Mouse (Mus musculus) megakaryocyte-erythroid progenitor cell, adult 5-6 weeks (primary cell): Measurements from ENCODE around the gene Smok3a. TPM values are rescaled to one million over a fixed set of nuclear protein-coding genes. Genes with fewer than 3 reads are reported as not detected.

Experiments used
- ATAC-seq: replicated peaks from 2 replicates; pipeline ENCODE4 v1.8.0; 2016; ENCODE audit warnings: mild to moderate bottlenecking, inconsistent platforms; ENCODE audit not compliant: severe bottlenecking, poor library complexity, low FRiP score, low TSS enrichment
- total RNA-seq, 2 experiments: library from RNA; stranded (forward) in 1 of 2; stranded (reverse) in 1 of 2; fragments of 200-1000, 215-1000 nt in 1 of 2; fragments of >200 nt in 1 of 2; fragmentation: Nextera tagmentation in 1 of 2; gene quantifications; 2 replicates each; pipeline ENCODE4 v1.2.3; 2014 to 2017

The Smok3a gene
- total RNA-seq, 2 experiments from 2014 or later = not detected

- ATAC-seq = no peak
Observed at GRCm38 (mm10) chr5:138083936-138084335, 62.9 kb downstream of the Smok3a start.

Other genes with a start within 250 kb of the Smok3a start
- gene Ppp1r35, start 242.4 kb upstream of the Smok3a start, total RNA-seq (2014; fragmentation: Nextera tagmentation) = 40.6 and 60.7 TPM in 2 replicates
- gene Ppp1r35, start 242.4 kb upstream of the Smok3a start, total RNA-seq (2017) = 30.0 and 60.2 TPM in 2 replicates
- 59.2 and 84.0 TPM in 2 replicates for gene Mepce, start 233.6 kb upstream of the Smok3a start, total RNA-seq (2014; fragmentation: Nextera tagmentation)
- 22.0 and 26.7 TPM in 2 replicates for gene Mepce, start 233.6 kb upstream of the Smok3a start, total RNA-seq (2017)
- 4.2 and 5.5 TPM in 2 replicates for gene Zcwpw1, start 233.5 kb upstream of the Smok3a start, total RNA-seq (2014; fragmentation: Nextera tagmentation)
- 7.8 and 18.7 TPM in 2 replicates for gene Zcwpw1, start 233.5 kb upstream of the Smok3a start, total RNA-seq (2017)
- gene Pilra, start 185.0 kb upstream of the Smok3a start, total RNA-seq (2014; fragmentation: Nextera tagmentation) = 6.5 TPM in 1 of 2 replicates, not detected in the other
- gene Pilra, start 185.0 kb upstream of the Smok3a start, total RNA-seq (2017) = not detected in 2 replicates
- not detected in 2 replicates for gene Pilrb1, start 163.2 kb upstream of the Smok3a start, total RNA-seq (2014; fragmentation: Nextera tagmentation)
- gene Pilrb1, start 163.2 kb upstream of the Smok3a start, total RNA-seq (2017) = not detected in 2 replicates
- 1.5 TPM in 1 of 2 replicates, not detected in the other for gene Pilrb2, start 149.4 kb upstream of the Smok3a start, total RNA-seq (2014; fragmentation: Nextera tagmentation)
- gene Pilrb2, start 149.4 kb upstream of the Smok3a start, total RNA-seq (2017) = not detected in 2 replicates
- gene Cyp3a13, start 99.6 kb upstream of the Smok3a start, total RNA-seq (2014; fragmentation: Nextera tagmentation) = not detected in 2 replicates
- not detected in 2 replicates for gene Cyp3a13, start 99.6 kb upstream of the Smok3a start, total RNA-seq (2017)
- gene Gjc3, start 58.2 kb upstream of the Smok3a start, total RNA-seq (2014; fragmentation: Nextera tagmentation) = not detected in 2 replicates
- gene Gjc3, start 58.2 kb upstream of the Smok3a start, total RNA-seq (2017) = not detected in 2 replicates
- gene Azgp1, start 39.7 kb upstream of the Smok3a start, total RNA-seq (2014; fragmentation: Nextera tagmentation) = not detected in 2 replicates
- gene Azgp1, start 39.7 kb upstream of the Smok3a start, total RNA-seq (2017) = not detected in 2 replicates
- gene Smok3b, start 168 bp downstream of the Smok3a start, total RNA-seq (2014; fragmentation: Nextera tagmentation) = not detected in 2 replicates
- not detected in 2 replicates for gene Smok3b, start 168 bp downstream of the Smok3a start, total RNA-seq (2017)
- gene Smok3c, start 31.9 kb downstream of the Smok3a start, total RNA-seq (2014; fragmentation: Nextera tagmentation) = not detected in 2 replicates
- not detected in 2 replicates for gene Smok3c, start 31.9 kb downstream of the Smok3a start, total RNA-seq (2017)
- 40.3 and 41.1 TPM in 2 replicates for gene Zkscan1, start 63.8 kb downstream of the Smok3a start, total RNA-seq (2014; fragmentation: Nextera tagmentation)
- 38.0 and 44.5 TPM in 2 replicates for gene Zkscan1, start 63.8 kb downstream of the Smok3a start, total RNA-seq (2017)
- 14.4 and 18.0 TPM in 2 replicates for gene Zscan21, start 95.6 kb downstream of the Smok3a start, total RNA-seq (2014; fragmentation: Nextera tagmentation)
- 10.8 and 16.5 TPM in 2 replicates for gene Zscan21, start 95.6 kb downstream of the Smok3a start, total RNA-seq (2017)
- 7.3 and 7.5 TPM in 2 replicates for gene Zfp113, start 134.5 kb downstream of the Smok3a start, total RNA-seq (2014; fragmentation: Nextera tagmentation)
- 7.8 and 10.9 TPM in 2 replicates for gene Zfp113, start 134.5 kb downstream of the Smok3a start, total RNA-seq (2017)
- gene Cops6, start 139.8 kb downstream of the Smok3a start, total RNA-seq (2014; fragmentation: Nextera tagmentation) = 81.1 and 121 TPM in 2 replicates
- gene Cops6, start 139.8 kb downstream of the Smok3a start, total RNA-seq (2017) = 51.6 and 66.1 TPM in 2 replicates
- gene Ap4m1, start 150.7 kb downstream of the Smok3a start, total RNA-seq (2014; fragmentation: Nextera tagmentation) = 37.3 and 53.0 TPM in 2 replicates
- gene Ap4m1, start 150.7 kb downstream of the Smok3a start, total RNA-seq (2017) = 18.9 and 32.8 TPM in 2 replicates
- 343 and 361 TPM in 2 replicates for gene Mcm7, start 151.2 kb downstream of the Smok3a start, total RNA-seq (2014; fragmentation: Nextera tagmentation)
- 397 and 503 TPM in 2 replicates for gene Mcm7, start 151.2 kb downstream of the Smok3a start, total RNA-seq (2017)
- gene Taf6, start 166.2 kb downstream of the Smok3a start, total RNA-seq (2014; fragmentation: Nextera tagmentation) = 44.8 and 68.4 TPM in 2 replicates
- 25.4 and 37.9 TPM in 2 replicates for gene Taf6, start 166.2 kb downstream of the Smok3a start, total RNA-seq (2017)
- 22.0 and 26.2 TPM in 2 replicates for gene Cnpy4, start 166.2 kb downstream of the Smok3a start, total RNA-seq (2014; fragmentation: Nextera tagmentation)
- 35.3 and 36.5 TPM in 2 replicates for gene Cnpy4, start 166.2 kb downstream of the Smok3a start, total RNA-seq (2017)
- 5.1 and 8.0 TPM in 2 replicates for gene Mblac1, start 173.1 kb downstream of the Smok3a start, total RNA-seq (2014; fragmentation: Nextera tagmentation)
- gene Mblac1, start 173.1 kb downstream of the Smok3a start, total RNA-seq (2017) = 2.5 and 8.3 TPM in 2 replicates
- gene Nxpe5, start 204.6 kb downstream of the Smok3a start, total RNA-seq (2014; fragmentation: Nextera tagmentation) = 0.28 TPM in 1 of 2 replicates, not detected in the other
- gene Nxpe5, start 204.6 kb downstream of the Smok3a start, total RNA-seq (2017) = 0.94 and 1.0 TPM in 2 replicates
- gene Lamtor4, start 234.2 kb downstream of the Smok3a start, total RNA-seq (2014; fragmentation: Nextera tagmentation) = 28.7 and 36.3 TPM in 2 replicates
- 27.0 and 30.0 TPM in 2 replicates for gene Lamtor4, start 234.2 kb downstream of the Smok3a start, total RNA-seq (2017)
- 113 and 199 TPM in 2 replicates for gene BC037034, start 242.8 kb downstream of the Smok3a start, total RNA-seq (2014; fragmentation: Nextera tagmentation)
- gene BC037034, start 242.8 kb downstream of the Smok3a start, total RNA-seq (2017) = 46.5 and 50.8 TPM in 2 replicates